Mouse (Mus musculus): ENCODE data around the gene Mlkl.

DNA sequence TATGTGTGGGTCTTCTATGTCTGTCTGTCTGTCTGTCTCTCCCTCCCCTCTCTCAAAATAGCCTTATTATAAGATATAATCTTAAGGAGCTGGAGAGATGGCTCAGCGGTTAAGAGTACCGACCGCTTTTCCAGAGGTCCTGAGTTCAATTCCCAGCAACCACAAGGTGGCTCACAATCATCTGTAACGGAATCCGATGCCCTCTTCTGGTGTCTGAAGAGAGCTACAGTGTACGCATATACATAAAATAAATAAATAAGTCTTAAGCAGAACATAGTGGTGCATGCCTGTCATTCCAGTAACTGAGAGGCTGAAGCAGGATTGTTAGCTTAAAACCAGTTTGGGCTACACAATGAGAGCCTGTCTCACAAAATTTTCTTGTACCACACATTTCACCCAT is 12.6 kb upstream of the Mlkl start:
- TF ChIP-seq CTCF (IDR thresholded peaks at IDR 0.05; ENCODE audit: borderline replicate concordance, extremely low read depth, insufficient read depth, insufficient read length) (no peak), POLR2A (IDR thresholded peaks at IDR 0.05; ENCODE audit: borderline replicate concordance, extremely low read depth, insufficient read depth, insufficient read length, poor library complexity, severe bottlenecking) (no peak)
